8 mouse cellular contexts compared by ENCODE assay signal in the genomic region with DNA sequence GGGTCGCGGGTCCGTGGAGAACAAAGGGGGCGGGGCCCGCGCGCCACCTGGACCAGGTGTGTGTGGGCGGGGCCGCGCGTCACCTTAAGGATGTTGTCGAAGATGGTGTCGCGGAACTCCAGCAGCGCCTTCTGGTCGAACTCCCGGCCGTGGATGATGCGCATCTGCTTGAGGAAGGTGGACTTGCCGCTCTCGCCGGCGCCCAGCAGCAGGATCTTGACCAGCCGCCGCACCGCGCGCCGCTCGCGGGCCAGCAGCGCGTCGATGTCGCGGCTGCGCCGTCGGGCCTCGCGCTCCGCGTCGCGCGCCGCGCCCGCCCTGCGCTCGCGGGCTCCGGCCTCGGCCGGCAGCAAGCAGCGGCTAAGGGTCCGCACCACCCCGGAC. TPM values are rescaled to one million over a fixed set of nuclear protein-coding genes. Genes with fewer than 3 reads are reported as not detected.
DNase-seq lines count a peak whose midpoint lies in the region; ATAC-seq lines count a peak whose summit lies in the region.

No protein-coding gene starts in this region.

- H3K9me3 ChIP-seq in forebrain, embryonic 13.5 days (replicated peaks): no peaks in the 10 kb centered on the region
- H3K9me3 ChIP-seq in intestine, embryonic 15.5 days: no peaks in the 10 kb centered on the region
- H3K9me3 ChIP-seq in liver, embryonic 12.5 days (replicated peaks): no peaks in the 10 kb centered on the region

- H3K9ac ChIP-seq in forebrain, embryonic 13.5 days: peak overlapping the region; percentile 84
- peak overlapping the region; percentile 85 for H3K9ac ChIP-seq in intestine, embryonic 15.5 days
- peak overlapping the region; percentile 81 for H3K9ac ChIP-seq in liver, embryonic 12.5 days

- H3K27ac ChIP-seq in forebrain, embryonic 13.5 days: peak overlapping the region; percentile 40
- peak overlapping the region; percentile 78 for H3K27ac ChIP-seq in intestine, embryonic 15.5 days
- peak overlapping the region; percentile 84 for H3K27ac ChIP-seq in liver, embryonic 12.5 days

- peak overlapping the region; percentile 79 for H3K4me3 ChIP-seq in forebrain, embryonic 13.5 days
- peak overlapping the region; percentile 84 for H3K4me3 ChIP-seq in intestine, embryonic 15.5 days (replicated peaks)
- H3K4me3 ChIP-seq in liver, embryonic 12.5 days: peak overlapping the region; percentile 78

- peak overlapping the region; percentile 97 for H3K4me2 ChIP-seq in forebrain, embryonic 13.5 days
- H3K4me2 ChIP-seq in intestine, embryonic 15.5 days (replicated peaks): peak overlapping the region; percentile 81
- H3K4me2 ChIP-seq in liver, embryonic 12.5 days: peak overlapping the region; percentile 99

- H3K4me1 ChIP-seq in forebrain, embryonic 13.5 days: peaks cover 33% of the 10 kb centered on the region
- peaks cover 20% of the 10 kb centered on the region; the same call in 1 of the 2 replicates for H3K4me1 ChIP-seq in intestine, embryonic 15.5 days (replicated peaks)
- H3K4me1 ChIP-seq in liver, embryonic 12.5 days: peaks cover 58% of the 10 kb centered on the region

- no peaks in the 10 kb centered on the region for H3K27me3 ChIP-seq in forebrain, embryonic 13.5 days
- H3K27me3 ChIP-seq in intestine, embryonic 15.5 days (replicated peaks): no peaks in the 10 kb centered on the region
- no peaks in the 10 kb centered on the region for H3K27me3 ChIP-seq in liver, embryonic 12.5 days (replicated peaks)

- WGBS in forebrain, embryonic 13.5 days: under 1% methylated on average over 43 of the region's 58 CpGs
- WGBS in intestine, embryonic 15.5 days: 0% methylated on average over 58 of the region's 58 CpGs
- WGBS in liver, embryonic 12.5 days (ENCODE audit: insufficient replicate concordance): under 1% methylated on average over 58 of the region's 58 CpGs

- no peaks in the 10 kb centered on the region for H3K36me3 ChIP-seq in forebrain, embryonic 13.5 days (ENCODE audit: poor library complexity, severe bottlenecking)
- no peaks in the 10 kb centered on the region for H3K36me3 ChIP-seq in intestine, embryonic 15.5 days
- H3K36me3 ChIP-seq in liver, embryonic 12.5 days: no peaks in the 10 kb centered on the region; the same call in 1 of the 2 replicates

- ATAC-seq in forebrain, embryonic 13.5 days: no peak
- ATAC-seq in intestine, embryonic 15.5 days: peak; percentile 17
- ATAC-seq in liver, embryonic 12.5 days: no peak

- peak; percentile 58 for DNase-seq in adrenal gland, adult 2 months
- no peak for DNase-seq in adrenal gland, postnatal 4 days (ENCODE audit: low spot score in 2 of 2)
- DNase-seq in adrenal gland, postnatal 10 days: peak; percentile 59
- peak; percentile 34 for DNase-seq in neural tube, embryonic 10.5 days (ENCODE audit: extremely low spot score, low spot score)
- peak; percentile 39 for DNase-seq in thymus, postnatal 25 days

RNA-seq across cellular contexts. Expression of a gene that starts 0.3 kb away (rescaled TPM):
- 100 to 1,000 TPM; 116 to 121 TPM for total RNA-seq in adrenal gland, adult 2 months (2021)
- 153 and 200 TPM in 2 replicates for polyA plus RNA-seq in adrenal gland, adult 2 months (2012; rRNA removed)
- 100 to 1,000 TPM; 134 TPM for total RNA-seq in adrenal gland, postnatal 4 days (2021)
- 100 to 1,000 TPM; 113 to 121 TPM for total RNA-seq in adrenal gland, postnatal 10 days (2021)
- polyA plus RNA-seq in forebrain, embryonic 13.5 days (2015; fragmentation: Nextera tagmentation; extraction: Ambion mirVana): 11.0 and 12.6 TPM in 2 replicates
- polyA plus RNA-seq in intestine, embryonic 15.5 days (2015; fragmentation: Nextera tagmentation; extraction: Ambion mirVana): 29.5 and 37.8 TPM in 2 replicates
- 33.8 TPM in 2 replicates for polyA plus RNA-seq in liver, embryonic 12.5 days (2016; fragmentation: Nextera tagmentation; extraction: Ambion mirVana)

Comparison
In these comparisons a context has a peak if more than half of its experiments do, and no peak if none do; other contexts are left out.
1. DNase-seq: peak in adrenal gland, adult 2 months (single experiment), adrenal gland, postnatal 10 days (single experiment), neural tube, embryonic 10.5 days (single experiment) and thymus, postnatal 25 days (single experiment); none in adrenal gland, postnatal 4 days (0 of 2).
2. Peak in every context shown above with its lines, with median percentiles within 50 percentile points of each other: H3K27ac ChIP-seq, H3K4me2 ChIP-seq, H3K4me3 ChIP-seq and H3K9ac ChIP-seq.